Mouse (Mus musculus): Measurements from ENCODE around the gene 4833439L19Rik.
"Not testable (repeated sequence)": the region's sequence is repeated elsewhere in the genome, so short reads cannot be mapped to it uniquely, and the experiment has no call there.

The 4833439L19Rik gene

GRCm38 (mm10) chr13:54565201-54565581 is at the start of gene 4833439L19Rik:
Gene 4833439L19Rik, minus strand, starts transcription at chr13:54565435.
- peak; percentile 92 for DNase-seq (ENCODE audit: low spot score)

GRCm38 (mm10) chr13:54613141-54613540 is 47.9 kb upstream of the 4833439L19Rik start:
- DNase-seq (ENCODE audit: low spot score) = not testable (repeated sequence)

GRCm38 (mm10) chr13:54610972-54611754 is 45.9 kb upstream of the 4833439L19Rik start, which contains the start of gene Cltb:
Gene Cltb, minus strand, starts transcription at chr13:54611344.
- DNase-seq (ENCODE audit: low spot score) = peak; percentile 74

GRCm38 (mm10) chr13:54610613-54610971 is 45.4 kb upstream of the 4833439L19Rik start:
- no peak for DNase-seq (ENCODE audit: low spot score)

DNA sequence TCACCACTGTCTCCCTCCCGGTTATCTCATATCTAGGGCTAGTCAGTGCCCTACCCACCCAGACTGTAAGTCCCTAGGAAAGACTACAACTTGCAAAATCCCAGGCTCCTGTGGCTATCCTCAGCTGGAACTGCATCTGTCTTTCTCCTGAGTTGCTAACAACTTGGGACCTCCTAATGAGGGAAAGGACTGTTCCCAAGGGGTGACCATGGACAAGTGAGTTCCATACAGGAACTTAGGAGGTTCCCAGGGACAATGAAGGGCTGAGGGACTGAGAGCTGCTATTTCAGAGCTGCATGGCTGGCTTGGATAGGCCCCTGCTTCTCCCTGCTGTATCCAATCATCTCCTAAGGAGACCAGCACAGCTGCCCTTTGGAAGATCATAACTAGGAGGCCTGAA is 44.1 kb upstream of the 4833439L19Rik start:
- no peak for DNase-seq (ENCODE audit: low spot score)

DNA sequence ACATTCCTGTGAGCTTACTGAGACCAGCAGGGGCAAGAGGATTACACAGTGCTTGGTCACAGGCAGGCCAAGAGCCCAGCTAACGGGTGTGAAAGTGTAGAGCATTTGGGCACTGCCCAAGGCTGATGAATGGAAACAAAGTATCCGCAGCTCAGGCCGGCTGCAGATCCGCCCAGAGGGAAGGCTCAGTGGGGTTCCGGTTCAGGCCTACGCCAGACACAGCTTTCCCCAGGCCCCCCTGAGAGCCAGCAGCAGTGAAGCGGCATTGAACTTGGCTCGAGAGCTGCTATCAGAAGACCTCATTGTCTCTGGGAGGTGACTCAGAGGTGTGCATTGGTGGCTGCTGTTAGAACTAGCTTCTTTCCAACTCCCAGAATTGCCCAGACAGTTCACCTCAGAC is 43.4 kb upstream of the 4833439L19Rik start:
- DNase-seq (ENCODE audit: low spot score) = peak; percentile 87

DNA sequence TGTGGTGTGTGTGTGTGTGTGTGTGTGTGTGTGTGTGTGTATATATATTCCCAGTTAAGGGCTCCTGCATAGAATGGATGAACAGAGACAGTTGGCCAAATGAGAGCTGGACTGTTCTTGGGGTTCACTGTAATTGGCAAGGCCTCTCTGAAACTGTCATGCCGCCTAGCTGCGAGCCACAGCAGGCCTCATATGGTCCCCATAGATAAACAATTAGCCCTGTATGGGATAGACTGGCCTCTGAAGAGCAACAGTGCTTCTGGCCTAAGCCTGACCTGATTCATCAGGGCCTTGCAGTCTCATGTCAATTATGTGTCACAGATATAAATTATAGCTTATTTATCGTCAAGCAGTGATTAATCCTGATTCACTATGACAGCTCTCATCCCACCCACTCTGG is 42.8 kb upstream of the 4833439L19Rik start:
- no peak for DNase-seq (ENCODE audit: low spot score)

DNA sequence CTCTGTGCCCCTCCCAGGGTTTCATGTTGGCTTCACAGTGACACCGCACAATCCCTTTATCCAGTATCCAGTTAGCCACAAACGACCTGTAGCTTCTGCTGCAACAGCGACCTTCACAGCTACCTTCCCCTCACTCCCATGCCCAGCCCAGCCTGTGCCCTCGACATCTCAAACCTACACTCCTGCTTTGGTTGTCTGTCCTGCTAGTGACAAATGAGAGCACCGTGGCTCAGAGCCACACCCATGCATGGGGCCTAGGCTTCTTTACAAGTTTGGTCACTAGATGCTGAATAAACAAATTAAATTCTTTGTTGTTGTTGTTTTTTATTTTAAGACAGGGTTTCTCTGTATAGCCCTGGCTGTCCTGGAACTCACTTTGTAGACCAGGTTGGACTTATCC is 42.0 kb upstream of the 4833439L19Rik start:
- no peak for DNase-seq (ENCODE audit: low spot score)

- DNase-seq (ENCODE audit: low spot score) = no peak
Measured at GRCm38 (mm10) chr13:54605426-54605825, 40.2 kb upstream of the 4833439L19Rik start.

GRCm38 (mm10) chr13:54604221-54604620 is 39.0 kb upstream of the 4833439L19Rik start:
- DNase-seq (ENCODE audit: low spot score) = no peak

GRCm38 (mm10) chr13:54603501-54603900 is 38.3 kb upstream of the 4833439L19Rik start:
- DNase-seq (ENCODE audit: low spot score) = no peak

- no peak for DNase-seq (ENCODE audit: low spot score)
Measured at GRCm38 (mm10) chr13:54602639-54603111, 37.4 kb upstream of the 4833439L19Rik start.

GRCm38 (mm10) chr13:54598622-54599143 is 33.4 kb upstream of the 4833439L19Rik start:
- DNase-seq (ENCODE audit: low spot score) = no peak

- no peak for DNase-seq (ENCODE audit: low spot score)
Measured at GRCm38 (mm10) chr13:54596870-54597269, 31.6 kb upstream of the 4833439L19Rik start.

DNA sequence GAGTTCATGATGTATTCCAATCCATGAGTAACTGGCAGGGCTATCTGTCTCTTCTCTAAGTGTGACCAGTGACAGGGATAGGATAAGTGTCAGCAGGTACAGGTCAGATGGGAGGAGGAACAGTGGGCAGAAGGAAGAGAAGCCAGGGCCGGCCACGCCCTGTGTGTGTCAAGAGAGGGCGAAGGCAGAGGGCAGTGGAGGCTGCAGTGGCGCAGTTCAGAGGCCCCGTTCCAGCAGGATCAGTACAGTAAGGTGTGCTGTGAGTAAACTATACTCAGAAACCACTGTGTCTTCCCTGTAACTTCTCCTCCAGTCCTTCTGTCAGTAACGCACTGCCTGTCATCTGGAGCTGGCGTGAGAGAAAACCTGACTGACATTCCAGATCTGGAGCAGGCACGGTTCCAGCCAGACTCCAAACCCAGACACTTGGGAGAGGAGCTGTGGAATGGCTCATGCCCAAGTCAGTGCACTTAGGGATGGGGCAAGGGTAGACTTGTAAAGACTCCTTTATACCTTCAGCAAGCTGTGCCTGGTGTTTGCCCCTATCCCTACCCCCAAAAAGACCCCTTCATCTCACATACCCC is 31.0 kb upstream of the 4833439L19Rik start:
- DNase-seq (ENCODE audit: low spot score) = no peak

DNA sequence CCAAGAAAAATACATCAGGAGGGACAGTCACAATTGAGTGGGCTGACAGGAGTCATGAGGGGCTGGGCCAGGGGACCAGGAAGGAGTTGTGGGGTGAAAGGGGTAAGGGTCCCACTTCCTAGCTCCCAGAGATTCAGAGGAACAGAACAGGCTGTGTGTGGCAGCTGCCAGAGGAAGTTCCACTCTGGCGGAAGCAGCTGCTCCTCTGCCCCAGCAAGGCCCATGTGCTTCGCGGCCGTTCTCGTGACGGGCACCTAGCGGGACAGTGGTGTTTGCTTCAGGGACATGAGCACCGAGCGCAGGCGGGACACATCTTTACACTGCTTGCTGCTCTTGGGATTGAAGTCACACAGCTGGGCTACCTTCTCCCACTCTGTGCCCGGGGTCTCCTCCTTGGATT is 28.4 kb upstream of the 4833439L19Rik start:
- DNase-seq (ENCODE audit: low spot score) = no peak

DNA sequence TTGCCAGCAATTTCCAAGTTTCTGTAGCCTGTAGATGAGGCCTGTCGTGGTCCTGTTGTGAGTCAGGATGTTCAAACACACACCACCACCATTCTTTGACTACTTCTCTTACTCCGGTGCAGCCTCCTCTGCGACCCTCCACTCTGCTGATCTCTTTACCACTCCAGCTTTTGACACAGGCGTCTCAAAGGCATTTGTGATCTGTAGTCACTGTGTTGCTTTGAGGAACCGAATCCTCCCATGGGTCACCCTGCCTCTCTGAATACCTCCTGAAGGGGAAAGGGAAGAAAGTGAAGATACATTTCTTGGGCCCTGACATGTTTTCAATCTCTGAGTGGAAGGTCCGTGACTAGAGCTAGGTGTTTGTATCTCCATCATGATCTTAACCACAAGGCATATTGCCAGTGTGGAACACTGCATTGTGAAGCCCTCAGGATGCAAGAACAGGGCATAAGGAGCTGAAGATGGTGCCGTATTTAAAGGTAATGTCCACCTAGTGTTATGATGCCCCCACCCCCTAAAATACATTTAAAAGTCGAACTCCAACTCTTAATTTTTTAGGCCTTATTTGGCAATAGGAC is 26.6 kb upstream of the 4833439L19Rik start:
- no peak for DNase-seq (ENCODE audit: low spot score)

GRCm38 (mm10) chr13:54589996-54590951 is 25.0 kb upstream of the 4833439L19Rik start, which contains the start of the genes Nop16 and Higd2a:
Gene Nop16, minus strand, starts transcription at chr13:54590090.
Gene Higd2a, plus strand, starts transcription at chr13:54590207.
- DNase-seq (ENCODE audit: low spot score) = peak; percentile 97

GRCm38 (mm10) chr13:54589414-54589995 is 24.3 kb upstream of the 4833439L19Rik start:
- no peak for DNase-seq (ENCODE audit: low spot score)

GRCm38 (mm10) chr13:54585831-54586230 is 20.6 kb upstream of the 4833439L19Rik start:
- DNase-seq (ENCODE audit: low spot score) = no peak

DNA sequence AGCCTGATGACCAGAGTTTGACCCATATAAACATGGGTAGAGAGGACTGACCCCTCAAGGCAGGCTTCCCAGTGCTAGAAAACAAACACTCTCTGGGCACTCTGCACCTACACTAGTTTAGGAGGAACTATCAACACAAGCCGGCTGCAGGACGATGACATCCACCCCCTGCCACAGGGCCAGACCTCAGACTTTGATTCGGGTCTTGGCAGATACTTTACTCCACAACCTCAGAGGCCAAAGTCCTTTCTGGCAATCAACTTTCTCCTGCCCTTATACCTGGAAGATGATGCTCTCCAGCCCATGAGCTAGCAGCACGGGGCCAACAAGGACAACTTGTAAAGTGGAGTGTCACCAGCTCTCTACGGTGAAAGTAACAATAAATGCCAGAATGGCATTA is 17.6 kb upstream of the 4833439L19Rik start:
- no peak for DNase-seq (ENCODE audit: low spot score)
